Mouse (Mus musculus) liver, embryonic 14.5 days (tissue): ENCODE measurements around the gene Fkbp2. TPM values are rescaled to one million over a fixed set of nuclear protein-coding genes. Genes with fewer than 3 reads are reported as not detected.

Experiments used
- ATAC-seq: fragments of 200-750 bp; cut with Nextera tagmentation; 2 replicates; pipeline ENCODE4 v1.8.0; 2017; ENCODE audit warnings: moderate number of reproducible peaks, mild to moderate bottlenecking, moderate library complexity; ENCODE audit not compliant: insufficient read depth
- DNase-seq, 3 experiments: peaks; one replicate each; pipeline ENCODE4 v3.0.0-alpha.2; 2012 to 2013; ENCODE audit warnings: low read depth in 3 of 3, low spot score in 3 of 3
- H3K27ac ChIP-seq: fragments of 300-500 bp; sonication (generic); 2 replicates; pipeline ENCODE4 v1.5.1; 2014; ENCODE audit warnings: moderate library complexity, mild to moderate bottlenecking, control low read depth, inconsistent platforms
- H3K27me3 ChIP-seq: fragments of 300-500 bp; sonication (generic); 2 replicates; pipeline ENCODE4 v1.6.1; 2014; ENCODE audit warnings: mild to moderate bottlenecking, low read length, moderate library complexity; ENCODE audit not compliant: control insufficient read depth, insufficient read depth
- H3K36me3 ChIP-seq: fragments of 300-500 bp; sonication (generic); replicated peaks from 2 replicates; pipeline ENCODE4 v1.6.1; 2014; ENCODE audit warnings: low read depth; ENCODE audit not compliant: control insufficient read depth, insufficient read depth
- H3K4me1 ChIP-seq, 2 experiments: fragments of 200-500 bp in 1 of 2; fragments of 300-500 bp in 1 of 2; sonication (generic) in 1 of 2; replicated peaks; 2 replicates each; pipeline ENCODE4 v1.6.1; 2012 to 2014; ENCODE audit warnings: antibody characterized with exemption in 1 of 2, inconsistent platforms in 1 of 2, low read length in 1 of 2; ENCODE audit not compliant: control insufficient read depth in 2 of 2, insufficient read depth in 2 of 2
- H3K4me2 ChIP-seq: fragments of 300-500 bp; sonication (generic); 2 replicates; pipeline ENCODE4 v1.6.1; 2014; ENCODE audit warnings: low read depth, mild to moderate bottlenecking, control low read depth, moderate library complexity
- H3K4me3 ChIP-seq, 2 experiments: fragments of 200-500 bp in 1 of 2; fragments of 300-500 bp in 1 of 2; sonication (generic) in 1 of 2; 2 replicates each; pipeline ENCODE4 v1.5.1; 2012 to 2014; ENCODE audit warnings: low read depth in 2 of 2, low read length in 2 of 2, mild to moderate bottlenecking in 2 of 2, control low read depth in 1 of 2, inconsistent platforms in 1 of 2, moderate library complexity in 1 of 2; ENCODE audit not compliant: insufficient read depth in 1 of 2
- H3K9ac ChIP-seq: fragments of 300-500 bp; sonication (generic); replicated peaks from 2 replicates; pipeline ENCODE4 v1.6.1; 2014; ENCODE audit warnings: mild to moderate bottlenecking, control low read depth, moderate library complexity
- H3K9me3 ChIP-seq: fragments of 300-500 bp; sonication (generic); 2 replicates; pipeline ENCODE4 v1.6.1; 2016; ENCODE audit warnings: low read length, mixed read lengths; ENCODE audit not compliant: control insufficient read depth
- CTCF ChIP-seq: IDR thresholded peaks from 2 replicates; pipeline ENCODE4 v1.5.1; 2016; ENCODE audit warnings: antibody characterized with exemption, low read depth, control low read depth
- EP300 ChIP-seq: IDR thresholded peaks from 2 replicates; pipeline ENCODE4 v1.6.1; 2016; ENCODE audit warnings: antibody characterized with exemption, low read depth
- WGBS: fragments of 180-500 bp; shearing (Covaris S2); extraction: QIAGEN DNeasy Blood & Tissue Kit; methylation state at CpG from one replicate; pipeline ENCODE4 v1.1.7; 2014; ENCODE audit not compliant: insufficient replicate concordance; 5-methylcytosine and 5-hydroxymethylcytosine counted together
- polyA plus RNA-seq, 2 experiments: library from polyadenylated mRNA; depleted of rRNA in 1 of 2; stranded (reverse) in 1 of 2; unstranded in 1 of 2; fragments of >200 nt; fragmentation: Nextera tagmentation in 1 of 2; extraction: Ambion mirVana in 1 of 2; gene quantifications; 2 replicates each; pipeline versions ENCODE4 v1.2.1 to v1.2.3; 2012 to 2014

Gene Fkbp2
- polyA plus RNA-seq (2012; rRNA removed): 31.7 and 46.1 TPM in 2 replicates
- polyA plus RNA-seq (2014; fragmentation: Nextera tagmentation; extraction: Ambion mirVana): 65.7 and 67.1 TPM in 2 replicates

DNA sequence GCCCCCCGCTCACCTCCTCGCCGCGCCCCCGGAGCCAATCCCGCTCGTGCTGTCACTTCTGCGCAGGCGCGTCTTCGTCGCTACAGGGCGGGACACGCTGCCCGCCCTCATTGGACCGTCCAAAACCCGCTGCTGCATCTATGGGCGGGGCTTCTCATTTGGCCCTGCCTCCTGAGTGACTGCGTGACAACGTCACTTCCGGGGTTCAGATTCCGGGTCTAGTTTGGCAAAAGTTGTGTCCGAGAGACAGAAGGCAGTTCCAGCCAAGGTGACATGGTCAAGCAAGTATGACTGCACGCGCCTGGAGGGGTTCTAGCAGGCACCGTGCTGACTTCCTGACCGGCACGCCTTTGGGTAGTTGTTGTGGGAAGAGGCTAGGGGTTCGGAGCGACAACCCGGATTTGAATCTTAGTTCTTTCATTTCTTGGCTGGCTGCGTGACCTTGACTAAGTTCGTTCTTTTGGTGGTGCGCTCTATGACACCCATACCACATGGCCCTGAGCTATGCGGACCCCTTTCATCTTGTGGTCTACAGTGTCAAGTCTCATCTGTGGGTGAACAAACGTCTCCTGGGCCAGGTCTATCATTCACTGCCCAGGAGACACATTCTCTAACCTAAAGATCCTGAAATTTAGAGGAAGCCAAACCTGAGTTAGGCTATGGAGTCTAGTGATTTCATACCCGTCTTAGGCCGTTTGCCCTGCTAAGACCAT lies at the start of gene Fkbp2:
TSS of gene Fkbp2 (minus strand) at position 121 of the 713 bp plus-strand sequence.
- no peaks in the 10 kb centered on the region for H3K9me3 ChIP-seq
- H3K27ac ChIP-seq: peak within 1 kb of the TSS; percentile 74
- ATAC-seq: peak; percentile 82
- H3K4me2 ChIP-seq: peak within 1 kb of the TSS; percentile 90
- H3K27me3 ChIP-seq: no peaks in the 10 kb centered on the region
- no peak for TF ChIP-seq CTCF
- TF ChIP-seq EP300: no peak
- peak within 1 kb of the TSS; percentile 75 for H3K9ac ChIP-seq
- peaks cover 7 to 21% of the 10 kb centered on the region in 2 experiments; a peak in 3 of 4 replicates for H3K4me1 ChIP-seq
- H3K4me3 ChIP-seq: peak within 1 kb of the TSS; percentile 83 to 93
- peaks cover 6% of the 10 kb centered on the region for H3K36me3 ChIP-seq
- DNase-seq: peak; percentile 97 to 98 (median 98)
- under 1% methylated on average over 38 of the region's 38 CpGs for WGBS

DNA sequence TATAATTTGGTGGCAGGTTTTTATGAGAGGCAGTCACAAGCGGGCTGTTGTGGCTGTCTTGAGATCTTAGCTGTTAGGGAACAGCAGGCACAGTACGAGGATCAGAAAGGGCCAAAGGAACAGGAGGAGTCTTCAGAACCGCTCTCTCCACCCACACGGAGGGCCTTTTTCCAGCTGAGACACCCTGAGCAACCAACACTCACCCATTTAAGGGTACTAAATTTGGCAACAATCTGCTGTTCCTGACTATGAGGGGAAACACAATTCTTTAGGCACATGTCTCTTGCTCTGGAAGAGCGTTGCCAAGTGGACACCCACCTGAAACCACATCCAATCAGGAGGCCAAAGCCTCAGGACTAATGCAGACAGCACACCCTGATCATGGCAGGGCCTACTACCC lies 49.2 kb upstream of the Fkbp2 start:
- H3K9ac ChIP-seq: no peak overlapping the region
- no peak overlapping the region for H3K27ac ChIP-seq
- H3K4me1 ChIP-seq: no peaks in the 10 kb centered on the region
- H3K4me2 ChIP-seq: no peak overlapping the region
- DNase-seq: no peak
- peaks cover 92% of the 10 kb centered on the region for H3K36me3 ChIP-seq
- no peak for TF ChIP-seq EP300
- TF ChIP-seq CTCF: no peak
- no peaks in the 10 kb centered on the region for H3K9me3 ChIP-seq
- H3K27me3 ChIP-seq: no peaks in the 10 kb centered on the region
- no peak for ATAC-seq
- WGBS: 85% methylated on average over 5 of the region's 5 CpGs
- no peak overlapping the region for H3K4me3 ChIP-seq

DNA sequence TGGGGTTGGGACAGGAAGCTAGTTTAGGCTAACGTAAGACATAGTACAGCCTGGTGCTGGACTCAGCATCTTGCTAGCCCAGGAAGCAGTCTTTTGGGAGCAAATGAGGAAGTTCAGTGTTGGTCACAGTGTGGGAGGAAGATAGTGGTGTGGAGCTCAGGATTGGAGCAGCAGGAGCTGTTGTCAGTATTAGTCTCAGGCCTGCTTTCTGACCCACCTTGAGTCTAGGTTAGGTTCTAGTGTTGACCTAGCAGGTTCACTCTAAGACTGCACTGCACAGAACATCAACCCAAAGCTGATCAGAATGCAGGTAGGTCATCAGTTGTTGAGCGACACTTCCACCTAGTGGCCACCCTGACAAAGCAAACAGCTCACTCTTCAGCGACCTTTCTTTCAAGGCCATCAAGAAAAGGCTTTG lies 39.9 kb upstream of the Fkbp2 start:
- WGBS: 18% methylated on average over 3 of the region's 3 CpGs
- Histone ChIP-seq H3K4me3 (peak overlapping the region; percentile 20 to 80; a peak in 2 of 4 replicates), H3K36me3 (peaks cover 55% of the 10 kb centered on the region), H3K27me3 (no peaks in the 10 kb centered on the region), H3K9ac (no peak overlapping the region; the same call in 1 of the 2 replicates), H3K4me2 (peak overlapping the region; percentile 98), H3K4me1 (peaks cover 19 to 29% of the 10 kb centered on the region in 2 experiments), H3K9me3 (no peaks in the 10 kb centered on the region), H3K27ac (peak overlapping the region; percentile 98)
- ATAC-seq (no peak), DNase-seq (peak; percentile 50 to 64 (median 52))
- TF ChIP-seq EP300: no peak
- peak; percentile 93 for TF ChIP-seq CTCF

DNA sequence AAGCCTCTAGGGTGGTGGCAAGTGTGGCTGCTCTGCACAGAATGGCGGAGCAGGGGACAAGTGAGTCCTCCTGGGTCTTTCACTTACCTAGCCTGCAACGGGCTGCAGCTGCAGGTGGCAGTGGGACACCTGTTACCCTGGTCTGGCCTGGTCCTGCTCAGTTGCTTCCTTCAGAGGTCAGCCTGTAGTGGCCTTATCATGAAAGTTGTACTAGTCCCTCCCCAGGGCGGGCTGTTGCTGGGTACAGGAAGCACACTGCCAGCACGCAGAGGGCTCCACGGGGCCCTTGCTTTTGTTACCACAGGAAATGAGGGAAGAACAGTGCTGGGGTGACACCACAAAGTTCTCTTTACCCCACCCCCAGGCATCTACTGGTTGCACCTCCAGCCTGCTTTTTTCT lies 38.9 kb upstream of the Fkbp2 start, which contains the start of gene Fermt3:
TSS of gene Fermt3 (minus strand) at position 279 of the 400 bp plus-strand sequence.
- peak within 1 kb of the TSS; percentile 73 to 80 for H3K4me3 ChIP-seq
- TF ChIP-seq CTCF (no peak; the same call in 1 of the 2 replicates), EP300 (peak; percentile 29; the same call in 1 of the 2 replicates)
- peak within 1 kb of the TSS; percentile 95 for H3K9ac ChIP-seq
- H3K27me3 ChIP-seq: no peaks in the 10 kb centered on the region
- H3K36me3 ChIP-seq: peaks cover 51% of the 10 kb centered on the region
- peak; percentile 75 for ATAC-seq
- DNase-seq: peak; percentile 61 to 71 (median 67)
- 8% methylated on average over 5 of the region's 5 CpGs for WGBS
- no peaks in the 10 kb centered on the region for H3K9me3 ChIP-seq
- H3K4me1 ChIP-seq: peaks cover 19 to 29% of the 10 kb centered on the region in 2 experiments
- H3K4me2 ChIP-seq: peak within 1 kb of the TSS; percentile 98
- peak within 1 kb of the TSS; percentile 98 for H3K27ac ChIP-seq

DNA sequence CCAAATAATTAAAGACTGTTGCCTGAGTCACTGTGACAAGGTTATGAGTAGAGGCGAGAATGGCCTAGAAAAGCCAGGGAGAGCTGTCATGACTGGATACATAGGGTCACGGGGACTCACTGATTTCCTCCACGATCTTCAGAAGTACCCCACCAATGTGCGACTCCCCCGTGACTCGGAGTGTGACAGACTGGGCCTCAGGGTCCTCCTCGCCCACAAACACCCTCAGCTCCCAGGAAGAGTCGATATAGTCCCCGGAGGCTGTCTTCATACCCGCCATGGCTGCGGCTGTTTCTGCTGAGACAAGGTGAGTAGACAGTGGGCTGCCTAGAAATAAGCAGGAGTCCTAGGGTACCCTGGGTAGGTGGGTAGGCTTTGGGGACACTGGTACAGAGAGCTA lies 38.2 kb upstream of the Fkbp2 start:
- Histone ChIP-seq H3K9ac (peak overlapping the region; percentile 95), H3K9me3 (no peaks in the 10 kb centered on the region), H3K27ac (peak overlapping the region; percentile 98), H3K4me2 (peak overlapping the region; percentile 98), H3K4me1 (peaks cover 19 to 29% of the 10 kb centered on the region in 2 experiments), H3K4me3 (peak overlapping the region; percentile 73 to 80), H3K27me3 (no peaks in the 10 kb centered on the region), H3K36me3 (peaks cover 49% of the 10 kb centered on the region)
- TF ChIP-seq CTCF (no peak), EP300 (no peak)
- ATAC-seq (peak; percentile 5; the same call in 1 of the 2 replicates), DNase-seq (no peak)
- WGBS: 10% methylated on average over 11 of the region's 11 CpGs
